Mouse (Mus musculus) bone marrow macrophage, adult 2 months (primary cell): Measurements from ENCODE around the gene Ptprm.

ENCODE experiments used
- CTCF ChIP-seq: IDR thresholded peaks from 2 replicates; pipeline ENCODE4 v1.5.1; 2012; ENCODE audit warnings: low read depth, mild to moderate bottlenecking, low read length, moderate library complexity
- POLR2A ChIP-seq: IDR thresholded peaks from 2 replicates; pipeline ENCODE4 v1.6.1; 2012; ENCODE audit warnings: mild to moderate bottlenecking, low read depth, low read length, borderline replicate concordance

GRCm38 (mm10) chr17:66619255-66619826 is 734.9 kb downstream of the Ptprm start:
- TF ChIP-seq CTCF (no peak), POLR2A (no peak)
